Mouse (Mus musculus): ENCODE data around the gene Chst1. TPM values are rescaled to one million over a fixed set of nuclear protein-coding genes. Genes with fewer than 3 reads are reported as not detected.

The Chst1 gene
- polyA plus RNA-seq, 1 experiment: 5.5 TPM

DNA sequence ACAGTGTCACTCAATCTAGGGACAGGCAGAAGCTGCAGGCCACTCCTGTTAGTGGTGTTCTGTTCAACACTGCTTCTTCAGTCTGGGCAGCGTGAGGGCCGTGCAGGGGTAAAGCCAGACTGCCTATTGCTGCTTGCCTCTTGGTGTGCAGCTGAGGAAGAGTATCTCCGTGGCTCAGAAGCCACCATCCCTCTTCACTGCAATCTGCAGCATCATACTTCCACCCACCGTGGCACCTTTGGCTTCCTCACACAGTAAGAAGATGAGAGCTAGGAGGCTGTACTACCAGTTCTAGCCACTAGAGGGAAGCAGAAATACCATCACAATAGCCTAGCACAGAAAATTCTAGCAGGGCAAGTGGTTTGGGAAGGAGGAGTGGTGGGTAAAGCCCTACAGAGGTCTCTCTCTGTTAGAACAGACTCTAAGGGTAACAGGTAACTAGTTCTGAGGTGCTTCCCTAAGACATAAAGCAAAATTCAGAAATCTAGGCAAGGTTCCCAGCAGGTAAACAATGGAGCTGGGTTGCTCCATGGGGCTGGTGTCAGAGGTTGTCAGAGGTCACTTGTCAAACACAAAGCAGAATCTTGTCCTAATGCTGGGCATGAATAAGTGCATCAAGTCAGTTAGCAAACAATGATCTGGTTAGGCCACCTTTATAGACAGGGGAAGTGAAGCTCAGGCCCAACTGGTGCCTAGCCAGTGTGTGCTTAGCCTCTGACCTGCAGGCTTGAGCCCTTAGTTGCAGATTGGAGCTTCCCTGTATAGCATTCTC is 9.5 kb downstream of the Chst1 start:
- Histone ChIP-seq H3K36me3 (ENCODE audit: control insufficient read depth, insufficient read depth, low read length) (no peaks in the 10 kb centered on the region), H3K27ac (ENCODE audit: insufficient read depth, low read depth, low read length) (no peak overlapping the region), H3K4me3 (ENCODE audit: low read depth, low read length) (no peak overlapping the region), H3K4me1 (ENCODE audit: control insufficient read depth, insufficient read depth, insufficient read length, low read length) (no peaks in the 10 kb centered on the region), H3K27me3 (ENCODE audit: control insufficient read depth, insufficient read depth, low read length) (no peaks in the 10 kb centered on the region)
- no peak for TF ChIP-seq POLR2A (IDR thresholded peaks at IDR 0.05; ENCODE audit: low read depth, low read length)
- peak; percentile 50; the same call in 1 of the 2 replicates for TF ChIP-seq CTCF (IDR thresholded peaks at IDR 0.05; ENCODE audit: extremely low read depth, insufficient read length, insufficient replicate concordance, low read depth, low read length)
- WGBS: 49% methylated on average over 4 of the region's 4 CpGs

DNA sequence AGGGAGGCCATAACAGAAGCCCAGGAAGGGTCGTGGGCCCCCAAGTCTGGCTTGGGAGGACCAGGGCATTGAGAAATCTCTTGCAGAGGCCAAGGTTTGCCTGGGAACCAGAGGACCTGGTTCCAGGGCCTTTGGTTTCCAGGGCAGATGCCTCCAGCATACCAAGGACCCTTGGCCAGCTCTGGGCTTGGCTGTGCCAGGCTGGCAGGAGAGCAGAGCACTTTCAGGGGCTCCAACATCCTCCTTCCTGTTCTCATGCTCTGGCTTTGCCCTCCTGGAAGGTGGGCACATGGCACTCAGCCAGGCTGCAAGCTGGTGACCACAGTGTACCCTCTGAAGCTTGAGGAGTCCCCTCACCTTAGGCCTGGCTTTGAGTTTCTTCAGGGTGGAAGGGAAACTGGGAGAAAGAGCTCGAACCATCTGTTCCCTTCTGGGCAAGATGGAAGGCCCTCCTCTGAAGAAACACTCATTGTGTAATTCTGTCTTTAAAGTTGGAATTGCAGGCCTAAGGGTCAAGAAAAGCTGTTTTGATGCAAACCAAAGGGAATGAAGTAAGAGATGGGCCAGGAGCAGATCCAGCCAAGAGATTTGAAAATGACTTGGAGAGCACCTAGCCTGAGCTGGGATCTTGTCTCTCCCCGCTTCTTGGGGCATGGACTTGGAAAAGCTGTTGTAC is 10.3 kb downstream of the Chst1 start:
- H3K4me3 ChIP-seq (ENCODE audit: low read depth, low read length): no peak overlapping the region
- TF ChIP-seq CTCF (IDR thresholded peaks at IDR 0.05; ENCODE audit: extremely low read depth, insufficient read length, insufficient replicate concordance, low read depth, low read length): no peak
- TF ChIP-seq POLR2A (IDR thresholded peaks at IDR 0.05; ENCODE audit: low read depth, low read length): no peak
- H3K27me3 ChIP-seq (ENCODE audit: control insufficient read depth, insufficient read depth, low read length): no peaks in the 10 kb centered on the region
- 86% methylated on average over 3 of the region's 3 CpGs for WGBS
- H3K27ac ChIP-seq (ENCODE audit: insufficient read depth, low read depth, low read length): no peak overlapping the region
- no peaks in the 10 kb centered on the region for H3K4me1 ChIP-seq (ENCODE audit: control insufficient read depth, insufficient read depth, insufficient read length, low read length)
- no peaks in the 10 kb centered on the region for H3K36me3 ChIP-seq (ENCODE audit: control insufficient read depth, insufficient read depth, low read length)

DNA sequence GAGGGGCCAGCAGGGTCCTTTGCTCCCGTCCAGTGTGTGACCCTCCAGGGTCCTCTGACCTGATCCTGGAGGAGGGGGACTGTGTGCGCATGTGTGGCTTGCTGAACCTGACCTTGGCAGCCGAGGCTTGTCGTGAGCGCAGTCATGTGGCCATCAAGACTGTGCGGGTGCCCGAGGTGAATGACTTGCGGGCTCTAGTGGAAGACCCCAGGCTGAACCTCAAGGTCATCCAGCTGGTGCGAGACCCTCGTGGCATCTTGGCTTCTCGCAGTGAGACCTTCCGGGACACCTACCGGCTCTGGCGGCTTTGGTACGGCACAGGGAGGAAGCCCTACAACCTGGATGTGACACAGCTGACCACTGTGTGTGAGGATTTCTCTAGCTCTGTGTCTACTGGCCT is 14.1 kb downstream of the Chst1 start:
- Histone ChIP-seq H3K27ac (ENCODE audit: insufficient read depth, low read depth, low read length) (no peak overlapping the region), H3K27me3 (ENCODE audit: control insufficient read depth, insufficient read depth, low read length) (no peaks in the 10 kb centered on the region), H3K4me1 (ENCODE audit: control insufficient read depth, insufficient read depth, insufficient read length, low read length) (peaks cover 4% of the 10 kb centered on the region; the same call in 1 of the 2 replicates), H3K4me3 (ENCODE audit: low read depth, low read length) (no peak overlapping the region), H3K36me3 (ENCODE audit: control insufficient read depth, insufficient read depth, low read length) (no peaks in the 10 kb centered on the region)
- TF ChIP-seq POLR2A (IDR thresholded peaks at IDR 0.05; ENCODE audit: low read depth, low read length) (no peak), CTCF (IDR thresholded peaks at IDR 0.05; ENCODE audit: extremely low read depth, insufficient read length, insufficient replicate concordance, low read depth, low read length) (no peak)
- WGBS: 95% methylated on average over 15 of the region's 15 CpGs

DNA sequence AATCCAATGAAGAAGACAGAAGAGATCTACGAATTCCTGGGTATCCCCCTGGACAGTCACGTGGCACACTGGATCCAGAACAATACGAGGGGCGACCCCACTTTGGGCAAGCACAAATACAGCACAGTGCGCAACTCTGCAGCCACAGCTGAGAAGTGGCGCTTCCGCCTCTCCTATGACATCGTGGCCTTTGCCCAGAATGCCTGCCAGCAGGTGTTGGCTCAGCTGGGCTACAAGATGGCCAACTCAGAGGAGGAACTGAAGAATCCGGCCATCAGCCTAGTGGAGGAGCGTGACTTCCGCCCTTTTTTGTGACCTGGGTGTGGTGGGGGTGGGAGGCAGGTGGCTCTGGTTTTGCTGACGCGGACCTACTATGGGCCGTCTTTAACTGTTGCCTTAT is 14.6 kb downstream of the Chst1 start:
- Histone ChIP-seq H3K36me3 (ENCODE audit: control insufficient read depth, insufficient read depth, low read length) (no peaks in the 10 kb centered on the region), H3K27ac (ENCODE audit: insufficient read depth, low read depth, low read length) (no peak overlapping the region), H3K4me3 (ENCODE audit: low read depth, low read length) (no peak overlapping the region), H3K4me1 (ENCODE audit: control insufficient read depth, insufficient read depth, insufficient read length, low read length) (peaks cover 4% of the 10 kb centered on the region; the same call in 1 of the 2 replicates), H3K27me3 (ENCODE audit: control insufficient read depth, insufficient read depth, low read length) (no peaks in the 10 kb centered on the region)
- TF ChIP-seq CTCF (IDR thresholded peaks at IDR 0.05; ENCODE audit: extremely low read depth, insufficient read length, insufficient replicate concordance, low read depth, low read length) (no peak), POLR2A (IDR thresholded peaks at IDR 0.05; ENCODE audit: low read depth, low read length) (no peak)
- WGBS: 60% methylated on average over 14 of the region's 14 CpGs

DNA sequence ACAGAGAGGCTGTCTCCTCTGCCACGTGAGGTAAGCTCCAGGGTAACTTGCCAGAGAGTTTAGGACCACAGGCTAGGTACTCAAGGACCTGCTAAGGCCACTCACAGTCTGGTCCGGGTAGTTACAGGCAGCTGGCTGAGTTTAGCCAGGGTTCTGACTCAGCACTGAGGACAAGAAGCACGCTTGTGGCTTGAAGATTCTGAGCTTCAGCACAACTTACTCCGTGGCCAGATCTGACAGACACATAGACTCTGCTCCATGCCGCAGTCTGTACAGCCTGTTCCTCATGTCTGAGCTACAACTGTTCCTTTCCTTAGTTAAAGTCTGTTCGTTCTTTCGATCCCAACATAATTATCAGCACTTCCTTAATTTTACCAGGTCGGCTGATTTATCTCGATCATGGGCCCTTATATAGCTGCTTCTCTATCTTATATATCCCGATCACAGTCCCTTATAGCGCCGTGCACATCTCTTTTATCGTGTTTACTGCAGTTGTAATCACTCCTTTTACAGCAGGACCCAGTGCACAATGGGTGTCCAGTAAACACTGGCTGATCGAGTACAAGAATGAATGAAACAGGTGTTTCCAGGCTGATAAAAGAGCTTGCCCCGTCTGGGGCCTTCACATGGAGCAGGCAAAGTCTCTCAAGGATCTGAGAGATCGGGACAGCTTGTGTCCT is 17.7 kb downstream of the Chst1 start:
- Histone ChIP-seq H3K36me3 (ENCODE audit: control insufficient read depth, insufficient read depth, low read length) (no peaks in the 10 kb centered on the region), H3K27me3 (ENCODE audit: control insufficient read depth, insufficient read depth, low read length) (no peaks in the 10 kb centered on the region), H3K27ac (ENCODE audit: insufficient read depth, low read depth, low read length) (no peak overlapping the region), H3K4me1 (ENCODE audit: control insufficient read depth, insufficient read depth, insufficient read length, low read length) (peaks cover 4% of the 10 kb centered on the region; the same call in 1 of the 2 replicates), H3K4me3 (ENCODE audit: low read depth, low read length) (no peak overlapping the region)
- 24% methylated on average over 16 of the region's 16 CpGs for WGBS
- TF ChIP-seq CTCF (IDR thresholded peaks at IDR 0.05; ENCODE audit: extremely low read depth, insufficient read length, insufficient replicate concordance, low read depth, low read length): no peak
- TF ChIP-seq POLR2A (IDR thresholded peaks at IDR 0.05; ENCODE audit: low read depth, low read length): no peak

DNA sequence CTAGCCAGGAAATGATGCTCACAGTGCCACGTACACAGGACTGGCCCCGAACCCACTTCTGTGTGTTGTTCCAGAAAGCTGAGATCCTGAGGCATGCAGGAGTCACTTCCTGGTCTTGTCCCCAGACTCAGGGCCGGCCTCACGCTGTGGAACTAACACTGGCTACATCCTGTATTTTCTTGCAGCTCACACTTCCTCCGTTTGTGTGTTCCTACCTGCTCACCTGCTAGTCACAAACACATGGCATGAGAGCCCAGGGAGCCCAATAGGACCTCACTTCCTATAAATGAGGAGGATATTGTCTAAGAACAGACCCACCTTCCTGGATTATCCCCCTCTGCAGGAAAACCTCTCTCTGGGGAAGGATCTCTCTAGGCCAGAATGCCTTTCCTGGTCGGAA is 18.5 kb downstream of the Chst1 start:
- no peak for TF ChIP-seq POLR2A (IDR thresholded peaks at IDR 0.05; ENCODE audit: low read depth, low read length)
- TF ChIP-seq CTCF (IDR thresholded peaks at IDR 0.05; ENCODE audit: extremely low read depth, insufficient read length, insufficient replicate concordance, low read depth, low read length): no peak
- no peak overlapping the region for H3K4me3 ChIP-seq (ENCODE audit: low read depth, low read length)
- no peak overlapping the region for H3K27ac ChIP-seq (ENCODE audit: insufficient read depth, low read depth, low read length)
- WGBS: 44% methylated on average over 6 of the region's 6 CpGs
- H3K4me1 ChIP-seq (ENCODE audit: control insufficient read depth, insufficient read depth, insufficient read length, low read length): peaks cover 4% of the 10 kb centered on the region; the same call in 1 of the 2 replicates
- no peaks in the 10 kb centered on the region for H3K36me3 ChIP-seq (ENCODE audit: control insufficient read depth, insufficient read depth, low read length)
- H3K27me3 ChIP-seq (ENCODE audit: control insufficient read depth, insufficient read depth, low read length): no peaks in the 10 kb centered on the region

DNA sequence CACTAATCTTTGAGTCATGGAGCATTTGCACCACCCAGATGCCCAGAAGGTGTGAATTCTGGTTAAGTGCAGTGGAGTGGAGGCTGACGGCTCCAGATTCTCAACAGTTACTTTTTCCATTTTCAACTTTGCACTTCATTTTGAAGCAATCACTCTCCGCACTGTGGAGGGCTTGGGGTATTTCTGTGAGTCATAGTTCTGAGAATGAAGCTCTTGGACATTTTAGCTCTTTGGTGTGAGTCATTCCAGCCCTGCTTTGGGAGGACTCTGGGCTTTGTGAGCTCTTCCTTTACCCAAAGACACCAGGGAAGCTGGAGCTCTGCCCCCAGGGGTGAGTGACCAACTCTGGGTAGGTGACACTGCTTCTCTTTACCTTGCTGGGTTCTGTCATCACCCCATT is 28.1 kb downstream of the Chst1 start:
- no peaks in the 10 kb centered on the region for H3K36me3 ChIP-seq (ENCODE audit: control insufficient read depth, insufficient read depth, low read length)
- no peaks in the 10 kb centered on the region for H3K27me3 ChIP-seq (ENCODE audit: control insufficient read depth, insufficient read depth, low read length)
- H3K4me1 ChIP-seq (ENCODE audit: control insufficient read depth, insufficient read depth, insufficient read length, low read length): no peaks in the 10 kb centered on the region
- H3K4me3 ChIP-seq (ENCODE audit: low read depth, low read length): no peak overlapping the region
- no peak for TF ChIP-seq POLR2A (IDR thresholded peaks at IDR 0.05; ENCODE audit: low read depth, low read length)
- TF ChIP-seq CTCF (IDR thresholded peaks at IDR 0.05; ENCODE audit: extremely low read depth, insufficient read length, insufficient replicate concordance, low read depth, low read length): no peak
- WGBS: 54% methylated on average over 2 of the region's 2 CpGs
- no peak overlapping the region for H3K27ac ChIP-seq (ENCODE audit: insufficient read depth, low read depth, low read length)

All from small intestine, adult 2 months (tissue).